Mouse (Mus musculus) cortical plate, adult 2 months (tissue): Measurements from ENCODE around the gene Rnf7. TPM values are rescaled to one million over a fixed set of nuclear protein-coding genes. Genes with fewer than 3 reads are reported as not detected.

Experiments used
- H3K27ac ChIP-seq: fragments of 200-500 bp; 2 replicates; pipeline ENCODE4 v1.5.1; 2012; ENCODE audit warnings: low read length, control low read depth, inconsistent platforms; ENCODE audit not compliant: insufficient read depth
- H3K4me1 ChIP-seq: fragments of 200-500 bp; 2 replicates; pipeline ENCODE4 v1.6.1; 2011; ENCODE audit warnings: low read length; ENCODE audit not compliant: control insufficient read depth, insufficient read depth
- H3K4me3 ChIP-seq: fragments of 200-500 bp; 2 replicates; pipeline ENCODE4 v1.5.1; 2011; ENCODE audit warnings: mild to moderate bottlenecking, low read length, control low read depth; ENCODE audit not compliant: insufficient read depth
- CTCF ChIP-seq: fragments of 200-500 bp; IDR thresholded peaks from 2 replicates; pipeline ENCODE4 v1.5.1; 2011; ENCODE audit warnings: mild to moderate bottlenecking, control low read depth, low read length; ENCODE audit not compliant: insufficient read depth; ENCODE audit errors: extremely low read depth
- POLR2A ChIP-seq: fragments of 200-500 bp; IDR thresholded peaks from 2 replicates; pipeline ENCODE4 v1.6.1; 2011; ENCODE audit warnings: mild to moderate bottlenecking, low read length, control low read depth; ENCODE audit not compliant: insufficient read depth; ENCODE audit errors: extremely low read depth
- polyA plus RNA-seq: library from polyadenylated mRNA; depleted of rRNA; stranded (reverse); fragments of >200 nt; gene quantifications from 2 replicates; pipeline ENCODE4 v1.2.3, GENCODE M21; 2012; rRNA removed

Gene Rnf7
- polyA plus RNA-seq, 1 experiment: 190 TPM

DNA sequence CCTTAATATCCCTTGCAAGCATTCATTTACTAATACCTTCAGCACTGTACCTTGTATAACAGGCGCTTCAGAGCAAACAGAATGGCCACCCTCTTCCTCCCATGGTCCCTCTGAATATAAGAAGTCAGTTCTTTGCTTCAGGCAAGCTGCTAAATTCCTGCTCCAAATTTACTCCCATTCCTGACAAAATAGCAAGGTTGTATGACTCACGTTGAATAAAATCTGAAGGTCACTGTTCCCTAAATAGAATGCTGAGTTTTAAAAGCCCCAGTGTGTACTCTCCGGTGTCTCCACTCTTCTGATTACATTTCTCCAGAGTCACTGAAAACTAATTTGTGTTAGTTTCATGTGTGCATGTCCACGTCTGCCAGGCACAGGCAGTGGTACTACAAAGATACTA lies 33.1 kb downstream of the Rnf7 start:
- no peak for TF ChIP-seq CTCF
- no peak for TF ChIP-seq POLR2A
- no peak overlapping the region for H3K27ac ChIP-seq
- no peaks in the 10 kb centered on the region for H3K4me1 ChIP-seq
- no peak overlapping the region for H3K4me3 ChIP-seq

DNA sequence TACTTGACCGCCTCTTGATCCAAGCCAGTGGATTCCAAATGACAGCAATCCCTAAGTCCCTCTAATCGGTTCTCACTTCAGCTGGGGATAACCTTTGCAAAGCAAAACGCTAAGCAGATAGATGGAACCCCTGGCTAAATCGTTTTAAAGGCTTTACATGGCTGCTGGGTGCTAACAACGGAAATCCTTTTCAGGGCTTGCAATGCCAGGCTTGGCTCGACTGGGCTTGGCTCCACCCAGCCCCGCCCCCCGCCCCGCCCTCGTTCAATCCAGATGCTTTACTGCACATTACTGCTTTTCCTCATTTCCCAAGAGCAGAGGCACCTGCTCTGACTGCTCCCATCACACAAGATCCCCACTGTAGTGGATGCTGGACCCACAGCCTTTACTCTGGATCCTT lies 36.4 kb downstream of the Rnf7 start:
- Histone ChIP-seq H3K27ac (no peak overlapping the region), H3K4me3 (no peak overlapping the region), H3K4me1 (peaks cover 2% of the 10 kb centered on the region; the same call in 1 of the 2 replicates)
- TF ChIP-seq CTCF: no peak

DNA sequence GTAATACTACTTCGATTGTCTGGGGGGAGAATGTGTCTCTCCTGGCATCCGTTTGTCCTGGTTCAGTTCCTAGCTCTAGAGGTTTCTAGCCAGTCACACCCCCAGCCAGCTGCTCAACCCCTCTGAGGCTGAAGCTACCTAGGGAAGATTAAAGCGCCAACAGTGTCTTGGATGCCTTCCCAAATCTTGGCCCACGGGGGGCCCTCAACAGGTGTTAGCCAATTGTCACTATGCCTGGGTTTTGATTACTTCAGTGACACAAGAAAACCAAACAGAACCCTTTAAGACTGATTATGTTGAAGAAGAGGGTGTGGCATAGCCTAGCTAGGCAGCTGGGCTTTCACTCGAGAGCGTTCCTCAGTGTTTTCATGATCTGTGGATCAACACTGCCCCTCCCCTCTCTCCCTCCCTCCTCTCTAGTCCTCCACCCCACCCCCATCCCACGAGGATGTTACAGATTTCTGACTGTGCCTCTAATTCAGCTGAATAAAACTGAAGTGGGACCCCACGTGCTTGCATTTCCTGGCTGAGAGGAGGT lies 40.1 kb downstream of the Rnf7 start:
- H3K4me1 ChIP-seq: peaks cover 3% of the 10 kb centered on the region; the same call in 1 of the 2 replicates
- no peak for TF ChIP-seq POLR2A
- H3K27ac ChIP-seq: 0 out of 2 replicates have a peak overlapping the region, but pooled peaks have one; percentile 30
- H3K4me3 ChIP-seq: peak overlapping the region; percentile 20

DNA sequence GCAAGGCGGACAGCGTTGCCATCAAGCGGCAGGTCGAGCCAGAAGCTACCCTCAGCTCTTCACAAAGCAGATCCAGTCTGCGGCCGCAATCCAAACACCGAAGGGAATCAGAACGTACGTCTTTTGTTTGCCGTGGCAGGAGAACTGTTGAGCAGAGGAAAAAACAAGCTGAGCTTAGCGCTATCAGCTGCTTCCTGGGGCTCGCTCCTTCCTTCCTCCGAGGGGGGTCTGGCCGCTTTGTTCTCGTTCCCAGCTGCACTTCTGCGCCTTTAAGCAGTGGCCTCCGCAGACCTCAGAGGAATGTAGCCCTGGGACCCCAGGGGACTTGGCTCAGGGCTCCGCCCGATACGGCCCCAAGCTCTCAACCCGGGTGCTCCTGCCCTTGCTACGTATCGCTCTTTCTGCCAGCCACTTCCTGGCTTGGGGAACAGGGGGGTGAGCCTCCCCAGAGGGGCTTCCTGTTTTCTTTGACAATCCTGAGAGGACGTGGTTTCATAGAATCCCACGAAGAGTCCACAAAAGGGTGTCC lies 40.6 kb downstream of the Rnf7 start:
- TF ChIP-seq CTCF (no peak), POLR2A (no peak)
- H3K4me1 ChIP-seq: peaks cover 3% of the 10 kb centered on the region; the same call in 1 of the 2 replicates
- peak overlapping the region; percentile 20 for H3K4me3 ChIP-seq
- H3K27ac ChIP-seq: peak overlapping the region; percentile 30

DNA sequence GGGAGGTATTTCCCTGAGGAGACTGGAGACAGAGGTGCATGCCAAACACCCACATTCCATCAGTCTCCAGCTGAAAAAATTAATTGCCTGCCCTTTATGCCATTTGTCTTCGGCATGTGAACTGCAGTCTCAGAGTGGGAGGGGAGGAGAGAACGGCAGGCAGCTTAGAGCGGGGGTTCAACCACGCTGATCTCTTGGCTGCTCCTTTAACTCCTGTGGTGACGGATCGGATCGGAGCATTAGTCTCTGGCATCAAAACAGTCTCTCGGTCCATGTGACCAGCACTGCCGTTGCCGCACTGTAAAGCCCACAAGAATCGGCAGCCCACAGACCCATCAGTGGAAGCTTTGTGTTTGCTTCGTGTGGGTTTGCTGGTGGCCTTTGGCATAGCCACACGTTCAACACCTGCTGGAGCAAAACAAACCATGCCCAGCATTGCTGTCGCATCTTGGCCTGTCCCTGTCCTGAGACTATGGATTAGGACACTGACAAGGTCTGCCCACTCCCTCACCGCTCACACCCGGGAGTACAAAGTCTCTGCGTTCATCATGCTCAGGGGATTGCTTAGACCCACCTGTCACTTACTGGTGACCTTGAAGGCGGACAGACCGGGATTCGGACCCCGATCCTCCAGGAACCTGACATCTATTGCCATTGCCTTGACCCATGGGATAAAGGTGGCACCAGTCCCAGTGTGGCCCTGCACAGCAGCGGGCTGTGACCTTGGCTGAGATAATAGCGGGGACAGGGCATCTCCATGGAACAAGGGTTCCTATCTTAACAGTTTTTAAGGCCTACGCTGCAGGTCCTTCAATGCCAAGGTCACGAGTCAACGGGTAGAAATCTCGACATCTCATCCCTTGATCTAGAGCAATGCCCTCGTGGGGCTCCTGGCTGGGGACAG lies 41.3 kb downstream of the Rnf7 start:
- Histone ChIP-seq H3K4me1 (peaks cover 3% of the 10 kb centered on the region; the same call in 1 of the 2 replicates), H3K27ac (peak overlapping the region; percentile 30), H3K4me3 (peak overlapping the region; percentile 20)
- TF ChIP-seq CTCF (no peak), POLR2A (no peak)

DNA sequence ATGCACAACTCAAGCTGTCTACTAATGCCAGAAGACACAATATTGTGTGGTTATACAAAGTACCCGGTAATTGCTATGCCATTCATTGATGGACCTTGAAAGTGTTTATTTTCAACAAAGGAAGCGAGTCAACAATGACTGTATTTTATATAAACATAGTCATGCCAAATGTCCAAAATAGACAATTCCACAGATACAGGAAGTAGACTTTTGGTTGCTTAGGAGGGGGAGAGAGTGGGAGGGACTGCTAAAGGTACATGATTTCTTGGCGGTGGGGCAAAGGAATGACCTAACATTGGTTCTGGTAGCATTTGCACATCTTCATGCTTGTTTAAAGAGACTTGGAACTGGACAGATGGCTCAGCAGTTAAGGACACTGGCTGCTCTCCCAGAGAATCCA lies 45.9 kb downstream of the Rnf7 start:
- peaks cover 4% of the 10 kb centered on the region for H3K4me1 ChIP-seq
- no peak overlapping the region for H3K27ac ChIP-seq
- no peak overlapping the region for H3K4me3 ChIP-seq
- TF ChIP-seq CTCF (no peak), POLR2A (no peak)

DNA sequence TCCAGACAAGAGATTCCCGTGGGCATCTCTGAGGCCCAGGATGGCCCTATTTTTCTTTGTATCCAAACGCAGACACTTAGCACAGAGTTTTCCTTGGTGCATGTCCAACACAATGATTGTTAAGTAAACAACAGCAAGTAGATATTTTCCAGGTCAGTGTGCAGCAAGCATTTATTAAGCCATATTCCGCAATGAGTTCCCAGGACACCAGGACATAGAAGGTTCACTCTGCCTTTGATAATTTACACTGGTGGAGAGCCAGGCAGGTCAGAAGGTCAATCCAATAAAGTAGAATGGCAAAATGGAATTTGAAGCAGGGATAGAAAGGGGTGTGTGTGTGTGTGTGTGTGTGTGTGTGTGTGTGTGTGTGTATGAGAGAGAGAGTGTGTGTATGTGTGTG lies 47.4 kb downstream of the Rnf7 start:
- no peak overlapping the region for H3K27ac ChIP-seq
- peaks cover 3% of the 10 kb centered on the region for H3K4me1 ChIP-seq
- TF ChIP-seq POLR2A: no peak
- no peak for TF ChIP-seq CTCF
- H3K4me3 ChIP-seq: no peak overlapping the region

DNA sequence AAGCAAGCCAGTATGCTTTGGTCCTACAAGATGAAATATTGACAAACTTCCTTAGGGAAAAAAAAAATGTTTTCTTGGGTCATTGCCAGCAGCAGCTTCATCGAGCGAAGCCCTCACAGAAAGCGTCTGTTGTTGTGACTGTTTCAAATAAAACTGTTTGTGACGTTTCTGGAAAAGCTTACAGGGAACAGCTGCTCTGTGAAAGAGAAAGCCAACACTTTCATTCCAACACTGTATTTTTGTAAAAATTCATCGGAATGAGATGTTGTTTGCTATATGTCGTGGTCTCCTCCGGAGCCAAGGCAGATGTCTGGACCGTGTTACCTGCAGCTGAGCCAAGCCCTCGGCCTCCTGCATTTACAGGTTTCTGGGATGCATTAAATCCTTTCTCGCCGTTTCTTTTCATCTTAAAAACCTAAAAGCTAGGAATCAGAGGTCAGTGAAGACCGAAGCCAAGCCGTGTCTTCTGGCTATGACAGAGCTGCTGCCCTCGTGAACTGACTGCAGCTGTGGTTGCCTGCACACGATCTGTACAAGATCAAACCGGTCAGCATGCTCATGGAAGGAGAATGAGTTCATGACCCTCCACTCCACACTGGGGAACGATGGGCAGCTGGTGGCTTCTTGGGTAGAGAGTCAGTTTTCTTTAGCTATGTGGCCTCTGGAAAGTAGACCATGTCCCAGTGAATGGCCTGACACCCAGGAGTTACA lies 50.0 kb downstream of the Rnf7 start:
- TF ChIP-seq CTCF: no peak
- TF ChIP-seq POLR2A: no peak
- Histone ChIP-seq H3K4me1 (peaks cover 3% of the 10 kb centered on the region), H3K4me3 (no peak overlapping the region), H3K27ac (no peak overlapping the region)

DNA sequence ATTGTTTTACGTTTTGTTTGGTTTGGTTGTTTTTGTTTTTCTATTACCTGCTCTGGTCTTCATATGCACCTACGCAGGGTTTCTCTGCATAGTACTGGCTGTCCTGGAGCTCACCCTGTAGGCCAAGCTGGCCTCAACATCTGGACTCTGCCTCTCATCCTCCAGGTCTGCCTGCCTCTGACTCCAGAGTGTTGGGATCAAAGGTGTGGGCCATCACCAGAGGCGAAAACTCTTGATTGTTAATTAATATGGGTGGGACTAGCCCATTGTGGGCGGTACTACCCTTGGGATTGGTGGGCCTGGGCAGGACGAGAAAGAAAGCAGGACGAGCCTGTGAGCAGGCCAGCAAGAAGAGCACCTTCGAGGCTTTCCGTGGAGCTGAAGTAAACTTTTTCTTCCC lies 54.4 kb downstream of the Rnf7 start:
- H3K27ac ChIP-seq: no peak overlapping the region
- no peak overlapping the region for H3K4me3 ChIP-seq
- H3K4me1 ChIP-seq: peaks cover 3% of the 10 kb centered on the region
- TF ChIP-seq CTCF (no peak), POLR2A (no peak)

Other genes starting within 250 kb of the Rnf7 start
- gene Atp1b3, start 114.2 kb downstream of the Rnf7 start, polyA plus RNA-seq: 123 and 128 TPM in 2 replicates
- 0.13 and 0.19 TPM in 2 replicates for gene Gm28729, start 46.6 kb upstream of the Rnf7 start, polyA plus RNA-seq
- gene Rasa2, start 152.9 kb upstream of the Rnf7 start, polyA plus RNA-seq: 10.1 and 10.7 TPM in 2 replicates